Mouse (Mus musculus): ENCODE results near the gene Adamtsl2.

The Adamtsl2 gene

GRCm38 (mm10) chr2:27119766-27120165 lies 40.6 kb downstream of the Adamtsl2 start:
- DNase-seq (ENCODE audit: low spot score in 2 of 2): no peak

- no peak for DNase-seq (ENCODE audit: low spot score in 2 of 2)
These were observed 41.1 kb downstream of the Adamtsl2 start for GRCm38 (mm10) chr2:27120241-27120641.

GRCm38 (mm10) chr2:27121626-27122355 lies 42.6 kb downstream of the Adamtsl2 start:
- peak; percentile 87 to 88 for DNase-seq (ENCODE audit: low spot score in 2 of 2)

GRCm38 (mm10) chr2:27122578-27122977 lies 43.4 kb downstream of the Adamtsl2 start:
- no peak for DNase-seq (ENCODE audit: low spot score in 2 of 2)

GRCm38 (mm10) chr2:27123121-27123520 lies 43.9 kb downstream of the Adamtsl2 start:
- no peak for DNase-seq (ENCODE audit: low spot score in 2 of 2)

- peak; percentile 15 to 31 for DNase-seq (ENCODE audit: low spot score in 2 of 2)
These were observed 46.8 kb downstream of the Adamtsl2 start for GRCm38 (mm10) chr2:27125979-27126378.

GRCm38 (mm10) chr2:27126496-27126895 lies 47.3 kb downstream of the Adamtsl2 start:
- DNase-seq (ENCODE audit: low spot score in 2 of 2): no peak

GRCm38 (mm10) chr2:27128990-27129389 lies 49.8 kb downstream of the Adamtsl2 start:
- peak; percentile 14 to 20 for DNase-seq (ENCODE audit: low spot score in 2 of 2)

GRCm38 (mm10) chr2:27135935-27136334 lies 56.8 kb downstream of the Adamtsl2 start:
- DNase-seq (ENCODE audit: low spot score in 2 of 2): no peak

- no peak for DNase-seq (ENCODE audit: low spot score in 2 of 2)
These were observed 57.2 kb downstream of the Adamtsl2 start for GRCm38 (mm10) chr2:27136336-27136735.

GRCm38 (mm10) chr2:27136789-27137188 lies 57.6 kb downstream of the Adamtsl2 start:
- no peak for DNase-seq (ENCODE audit: low spot score in 2 of 2)

GRCm38 (mm10) chr2:27138356-27138755 lies 59.2 kb downstream of the Adamtsl2 start:
- no peak for DNase-seq (ENCODE audit: low spot score in 2 of 2)

- DNase-seq (ENCODE audit: low spot score in 2 of 2): no peak
These were observed 62.9 kb downstream of the Adamtsl2 start, which contains the start of gene Fam163b for GRCm38 (mm10) chr2:27141950-27142693. Gene Fam163b, minus strand, starts transcription at chr2:27142491.

- no peak for DNase-seq (ENCODE audit: low spot score in 2 of 2)
These were observed 65.8 kb downstream of the Adamtsl2 start for GRCm38 (mm10) chr2:27144957-27145356.

- no peak for DNase-seq (ENCODE audit: low spot score in 2 of 2)
These were observed 67.7 kb downstream of the Adamtsl2 start for GRCm38 (mm10) chr2:27146840-27147239.

GRCm38 (mm10) chr2:27149457-27149856 lies 70.3 kb downstream of the Adamtsl2 start:
- DNase-seq (ENCODE audit: low spot score in 2 of 2): no peak

GRCm38 (mm10) chr2:27154466-27155185 lies 75.4 kb downstream of the Adamtsl2 start:
- DNase-seq (ENCODE audit: low spot score in 2 of 2): no peak

- DNase-seq (ENCODE audit: low spot score in 2 of 2): no peak
These were observed 77.4 kb downstream of the Adamtsl2 start for GRCm38 (mm10) chr2:27156596-27156995.
